Mouse (Mus musculus): ENCODE measurements around the gene Cmip.
"Not testable (repeated sequence)": the region's sequence is repeated elsewhere in the genome, so short reads cannot be mapped to it uniquely, and the experiment has no call there.

Cmip gene

GRCm38 (mm10) chr8:117393853-117394252 lies 137.0 kb downstream of the Cmip start:
- no peak for DNase-seq

DNA sequence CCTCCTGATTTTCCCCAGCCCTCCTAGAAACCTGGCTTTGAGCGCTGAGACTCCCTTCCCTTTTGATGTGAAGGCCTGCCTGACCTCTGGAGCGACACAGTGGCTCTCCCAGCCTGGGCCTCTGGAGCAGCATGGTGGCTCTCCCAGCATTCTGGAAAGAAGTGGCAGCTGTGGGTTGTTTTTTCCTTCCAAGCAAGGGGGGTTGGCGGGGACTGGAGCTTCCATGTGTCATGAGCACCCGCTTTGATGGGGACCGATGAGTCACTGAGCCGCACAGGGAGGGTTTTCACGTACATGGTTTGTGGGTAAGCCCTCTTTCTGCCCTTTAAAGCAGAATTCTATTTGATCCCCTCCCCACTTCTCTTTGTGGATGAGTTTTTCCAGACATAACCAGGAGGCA lies 138.2 kb downstream of the Cmip start:
- no peak for DNase-seq

DNA sequence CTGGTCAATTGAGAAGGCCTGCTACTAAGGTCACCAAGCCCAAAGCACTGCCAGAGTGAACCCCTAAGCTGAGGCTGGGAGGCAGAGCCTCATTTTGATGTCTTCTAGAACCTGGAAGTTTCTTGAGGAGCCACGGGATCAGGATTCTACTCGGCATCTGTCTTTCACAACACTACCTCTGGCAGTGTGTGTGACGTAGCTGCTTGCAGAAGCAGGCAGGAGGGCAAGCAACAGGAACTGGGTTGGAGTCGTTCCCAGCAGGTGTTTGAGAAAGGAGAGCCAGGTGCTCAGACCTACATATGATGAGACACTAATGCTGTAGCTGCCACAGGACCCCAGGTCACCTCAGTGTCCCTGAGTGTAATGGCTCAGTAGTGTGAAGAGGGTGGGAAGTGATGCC lies 140.0 kb downstream of the Cmip start:
- DNase-seq = no peak

GRCm38 (mm10) chr8:117397751-117398150 lies 140.9 kb downstream of the Cmip start:
- no peak for DNase-seq

DNA sequence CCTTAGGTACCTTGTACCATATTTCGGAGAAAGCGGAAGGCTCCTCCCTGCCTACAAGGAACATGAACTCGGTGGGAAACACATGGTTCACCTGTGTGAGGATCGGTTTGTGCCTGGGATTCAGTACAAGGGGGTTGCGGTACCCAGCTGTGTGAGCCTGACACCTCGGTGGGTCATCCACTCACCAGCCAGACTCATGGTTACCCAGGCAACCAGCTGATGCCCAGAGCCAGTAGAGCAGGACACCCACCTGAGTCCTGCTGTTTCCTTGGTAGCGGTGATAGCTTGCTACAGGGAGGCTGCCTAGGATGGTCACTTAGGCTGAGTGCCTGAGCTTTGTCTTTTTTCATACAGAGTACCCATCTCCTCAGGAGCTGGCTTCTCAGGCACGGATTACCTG lies 142.4 kb downstream of the Cmip start:
- no peak for DNase-seq

- DNase-seq = no peak
Measured at GRCm38 (mm10) chr8:117400820-117401219, 144.0 kb downstream of the Cmip start.

DNA sequence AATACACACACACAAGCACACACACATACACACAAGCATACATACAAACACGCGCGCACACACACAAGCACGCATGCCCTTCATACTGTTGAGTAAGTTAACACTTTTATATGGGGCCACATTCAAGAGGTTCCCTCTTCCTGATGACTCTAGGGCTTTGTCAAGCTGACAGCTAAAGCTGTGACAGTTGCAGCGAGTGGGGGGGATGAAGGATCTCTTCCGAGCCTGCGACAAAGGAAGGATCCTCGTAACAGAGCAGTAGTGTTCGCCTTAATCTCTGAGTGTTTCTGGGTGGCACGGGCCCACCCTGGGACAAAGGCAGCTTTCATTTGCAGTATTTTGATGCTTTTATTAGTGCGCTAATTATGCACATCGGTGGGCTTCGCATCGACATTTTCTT lies 145.0 kb downstream of the Cmip start:
- no peak for DNase-seq

GRCm38 (mm10) chr8:117402911-117403704 lies 146.2 kb downstream of the Cmip start:
- no peak for DNase-seq

- no peak for DNase-seq
Measured at GRCm38 (mm10) chr8:117403705-117404476, 147.0 kb downstream of the Cmip start.

DNA sequence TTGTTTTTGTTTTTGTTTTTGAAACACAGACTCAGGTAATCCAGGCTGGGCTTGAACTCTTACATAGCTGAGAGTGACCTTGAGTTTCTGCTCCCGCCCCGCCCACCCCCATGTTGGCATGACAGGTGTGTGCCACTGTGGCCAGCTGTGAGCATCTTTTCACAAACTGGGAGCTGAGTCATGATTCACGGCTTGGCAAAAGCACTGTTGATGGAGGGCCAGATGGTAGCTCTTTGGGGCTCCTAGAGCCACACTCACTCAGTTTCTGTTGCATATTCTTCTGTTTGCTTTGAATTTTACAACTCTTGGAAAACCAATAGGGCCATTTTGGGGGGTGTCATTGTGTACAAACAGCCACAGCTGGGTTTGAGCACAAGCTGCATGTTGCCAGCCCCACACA lies 149.2 kb downstream of the Cmip start:
- DNase-seq = no peak

- no peak for DNase-seq
Measured at GRCm38 (mm10) chr8:117408634-117409033, 151.8 kb downstream of the Cmip start.

GRCm38 (mm10) chr8:117409056-117409455 lies 152.2 kb downstream of the Cmip start:
- DNase-seq = no peak

- no peak for DNase-seq
Measured at GRCm38 (mm10) chr8:117410391-117410790, 153.5 kb downstream of the Cmip start.

DNA sequence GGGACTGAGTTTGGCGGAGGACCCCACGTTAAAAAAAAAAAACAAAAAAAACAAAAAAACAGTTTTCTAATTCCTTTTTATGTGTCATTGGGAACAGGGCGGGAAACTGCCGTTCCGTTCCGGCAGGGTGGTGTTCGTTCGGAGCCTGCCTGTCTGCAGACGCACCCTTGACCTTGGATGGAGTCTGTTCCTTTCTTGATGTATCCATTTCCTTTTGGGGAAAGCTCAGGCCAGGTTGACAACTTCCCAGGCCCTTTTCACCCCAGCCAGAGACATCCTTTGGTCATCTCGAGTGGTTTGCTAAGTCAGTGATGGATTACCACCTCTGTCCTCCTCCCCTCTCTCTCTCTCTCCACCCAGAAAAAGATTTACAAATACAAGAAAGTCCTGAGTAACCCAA lies 154.0 kb downstream of the Cmip start:
- no peak for DNase-seq

DNA sequence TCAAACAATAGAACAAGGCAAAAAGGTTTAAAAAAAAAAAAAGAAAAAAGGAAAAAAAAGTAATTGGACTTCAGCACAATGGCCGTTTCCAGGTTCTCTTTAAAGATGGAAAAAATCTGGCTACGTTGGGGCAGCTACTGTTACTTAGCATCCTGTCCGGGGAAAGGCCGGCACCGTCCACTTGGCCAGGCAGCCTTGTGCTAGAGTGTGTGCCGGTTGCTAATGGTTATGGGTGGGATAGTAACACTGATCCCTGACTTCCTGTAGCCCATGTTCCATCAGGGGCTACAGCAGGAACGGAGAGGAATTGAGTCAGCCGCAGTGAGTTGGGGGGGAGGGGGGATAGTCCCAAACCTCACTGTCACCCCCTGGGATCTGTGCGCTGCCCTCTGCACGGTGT lies 155.4 kb downstream of the Cmip start:
- DNase-seq = no peak

DNA sequence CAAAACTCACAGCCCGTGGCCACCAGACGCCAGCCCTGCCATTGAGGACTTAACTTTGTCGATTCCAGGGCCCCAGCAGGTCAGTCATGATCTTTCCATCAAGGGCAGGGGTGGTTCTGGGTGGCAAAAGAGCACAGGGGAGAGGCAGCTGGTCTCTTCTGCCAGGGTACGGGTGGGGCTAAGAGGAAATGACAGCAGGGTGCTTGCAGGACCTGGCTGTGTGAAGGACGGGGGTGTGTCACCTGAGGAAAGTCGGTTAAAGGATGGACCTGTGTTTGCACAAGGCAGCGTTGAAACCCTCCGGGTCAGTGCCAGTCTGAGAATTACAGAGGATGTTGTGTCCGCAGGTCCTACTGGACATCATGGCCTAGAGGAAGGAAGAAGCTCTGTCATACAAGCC lies 161.0 kb downstream of the Cmip start:
- no peak for DNase-seq

GRCm38 (mm10) chr8:117420841-117421534 lies 164.1 kb downstream of the Cmip start:
- DNase-seq = no peak

DNA sequence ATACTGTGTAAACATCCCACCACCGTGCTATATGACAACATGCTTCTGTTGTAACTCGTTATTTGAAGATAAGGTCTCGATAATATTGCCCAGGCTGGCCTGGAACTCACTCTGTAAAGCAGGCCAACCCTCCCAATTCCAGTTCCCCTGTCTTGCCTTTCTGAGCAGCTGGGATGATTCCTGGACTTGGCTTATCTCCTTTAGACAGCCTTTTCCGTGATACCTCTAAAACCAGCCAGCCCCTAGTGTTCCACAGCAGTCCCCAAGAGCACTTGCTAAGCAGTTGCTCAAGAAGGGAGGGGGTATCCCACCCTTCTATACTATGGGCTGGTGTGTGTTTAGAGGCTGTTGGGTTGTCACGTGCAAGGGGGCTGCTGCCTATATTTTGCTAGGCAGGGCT lies 165.0 kb downstream of the Cmip start:
- DNase-seq = no peak

DNA sequence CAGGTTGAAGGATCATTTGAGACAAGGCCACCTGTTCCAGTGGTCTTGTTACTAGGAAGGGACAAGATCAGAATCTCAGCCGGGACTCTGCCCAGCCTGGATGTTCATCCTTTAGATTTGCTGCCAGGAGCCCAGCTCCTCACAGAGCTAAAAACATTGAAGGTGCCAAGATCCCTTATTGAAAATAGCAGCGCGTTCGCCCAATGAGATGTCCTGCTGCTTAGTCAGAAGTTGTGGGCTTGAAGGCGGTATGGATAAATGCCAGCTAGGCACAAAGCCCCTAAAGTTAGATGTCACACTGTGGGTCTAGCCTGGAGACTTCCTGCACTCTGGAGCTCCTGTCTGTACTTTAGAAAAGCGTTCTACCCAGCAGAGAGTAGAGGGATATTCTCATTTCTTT lies 165.5 kb downstream of the Cmip start:
- no peak for DNase-seq

DNA sequence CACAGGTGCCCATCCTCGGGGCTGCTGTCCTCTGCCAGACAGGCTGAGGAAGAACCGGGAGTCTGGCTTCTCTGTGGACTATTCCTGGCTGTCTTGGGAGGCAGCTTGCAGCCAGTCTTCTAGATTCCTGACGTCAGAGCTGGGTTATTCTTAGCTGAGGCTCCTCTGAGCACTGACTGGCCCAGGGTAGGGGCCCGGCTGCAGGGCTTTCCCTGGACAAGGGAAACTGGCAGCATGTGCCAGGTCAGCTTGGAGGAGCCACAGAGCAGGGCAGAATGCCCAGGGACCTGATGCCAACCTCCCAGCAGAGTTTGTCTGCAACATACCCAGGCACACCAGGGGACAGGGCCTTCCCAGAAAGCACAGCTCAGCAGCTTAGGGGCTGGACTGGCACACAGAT lies 166.2 kb downstream of the Cmip start:
- DNase-seq = peak; percentile 95

- DNase-seq = not testable (repeated sequence)
Measured at GRCm38 (mm10) chr8:117427816-117428215, 171.0 kb downstream of the Cmip start.

DNA sequence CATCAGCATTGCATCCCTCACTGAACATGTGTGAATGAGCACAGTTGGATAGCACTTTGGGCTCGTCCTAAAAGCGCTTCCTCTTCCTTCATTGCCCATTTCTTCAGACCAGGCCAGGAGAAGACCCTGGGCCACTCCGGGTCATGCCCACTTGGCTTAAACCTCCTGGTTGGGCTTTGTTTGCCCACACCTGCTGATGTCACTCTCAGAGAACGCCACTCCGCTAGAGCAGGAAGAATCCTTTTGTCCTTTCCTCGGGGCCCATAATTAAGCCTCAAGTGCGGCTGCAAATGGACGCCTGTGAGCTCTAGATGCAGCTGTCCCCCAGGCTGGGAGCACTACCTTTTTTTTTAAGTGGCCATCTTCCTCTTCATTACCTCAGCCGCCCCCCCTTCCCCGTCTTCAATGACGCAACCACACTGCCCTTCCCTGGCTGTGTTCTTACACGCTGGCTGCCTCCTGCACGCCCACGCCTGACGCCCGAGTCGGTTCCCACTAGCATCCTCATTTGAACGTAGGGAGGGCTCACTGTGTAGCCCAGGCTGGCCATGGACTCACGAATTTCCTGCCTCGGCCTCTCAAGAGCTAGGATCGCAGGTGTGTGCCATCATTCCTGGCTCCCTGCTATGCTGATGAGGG lies 171.8 kb downstream of the Cmip start:
- DNase-seq = no peak

DNA sequence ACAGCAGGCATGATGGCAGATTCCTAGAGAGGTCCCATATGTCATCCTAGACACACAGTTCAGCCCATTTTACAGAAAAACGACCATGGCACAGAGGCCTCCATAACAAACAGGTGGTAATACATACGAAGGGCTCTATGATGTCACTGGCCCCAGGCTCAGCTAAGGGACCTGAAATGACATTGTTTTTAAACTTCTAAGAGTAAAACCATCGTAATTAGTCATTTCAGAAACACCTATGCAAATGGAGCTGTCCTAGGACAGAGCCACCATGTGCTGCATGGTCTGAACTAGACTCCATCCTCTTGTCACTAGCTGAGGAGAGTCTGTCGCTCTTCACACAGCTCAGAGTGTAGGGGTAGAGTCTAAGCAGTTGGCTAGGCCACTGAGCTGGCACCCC lies 173.8 kb downstream of the Cmip start:
- no peak for DNase-seq

All from cerebellum, adult 11 months (tissue).